Mouse (Mus musculus) neural tube, embryonic 12.5 days (tissue): ENCODE data around the gene Cgnl1. TPM values are rescaled to one million over a fixed set of nuclear protein-coding genes. Genes with fewer than 3 reads are reported as not detected.
"Not testable (repeated sequence)": the region's sequence is repeated elsewhere in the genome, so short reads cannot be mapped to it uniquely, and the experiment has no call there.

ENCODE experiments used
- ATAC-seq: fragments of 200-750 bp; cut with Nextera tagmentation; 2 replicates; pipeline ENCODE4 v1.8.0; 2017; ENCODE audit warnings: low read depth, mild to moderate bottlenecking, moderate TSS enrichment, moderate library complexity; ENCODE audit not compliant: low FRiP score
- H3K27ac ChIP-seq: fragments of 300-500 bp; sonication (generic); 2 replicates; pipeline ENCODE4 v1.5.1; 2016
- H3K27me3 ChIP-seq: fragments of 300-500 bp; sonication (generic); replicated peaks from 2 replicates; pipeline ENCODE4 v1.6.1; 2016; ENCODE audit warnings: mild to moderate bottlenecking
- H3K36me3 ChIP-seq: fragments of 300-500 bp; sonication (generic); 2 replicates; pipeline ENCODE4 v1.6.1; 2016; ENCODE audit warnings: mild to moderate bottlenecking
- H3K4me1 ChIP-seq: fragments of 300-500 bp; sonication (generic); 2 replicates; pipeline ENCODE4 v1.6.1; 2016
- H3K4me2 ChIP-seq: fragments of 300-500 bp; sonication (generic); replicated peaks from 2 replicates; pipeline ENCODE4 v1.6.1; 2016; ENCODE audit warnings: mild to moderate bottlenecking
- H3K4me3 ChIP-seq: fragments of 300-500 bp; sonication (generic); 2 replicates; pipeline ENCODE4 v1.5.1; 2016
- H3K9ac ChIP-seq: fragments of 300-500 bp; sonication (generic); 2 replicates; pipeline ENCODE4 v1.6.1; 2016; ENCODE audit warnings: mild to moderate bottlenecking
- H3K9me3 ChIP-seq: fragments of 300-500 bp; sonication (generic); 2 replicates; pipeline ENCODE4 v1.6.1; 2016; ENCODE audit warnings: mild to moderate bottlenecking
- WGBS: fragments of 180-500 bp; shearing (Covaris S2); methylation state at CpG from one replicate; pipeline ENCODE4 v1.1.7; 2016; 5-methylcytosine and 5-hydroxymethylcytosine counted together
- polyA plus RNA-seq: library from polyadenylated mRNA; unstranded; fragments of >200 nt; fragmentation: Nextera tagmentation; extraction: Ambion mirVana; gene quantifications from 2 replicates; pipeline ENCODE4 v1.2.1, GENCODE M21; 2016

The Cgnl1 gene
- polyA plus RNA-seq, 1 experiment from 2014 or later = 8.6 TPM

- Histone ChIP-seq H3K4me2 (no peak overlapping the region), H3K9me3 (no peaks in the 10 kb centered on the region), H3K4me3 (no peak overlapping the region), H3K4me1 (no peaks in the 10 kb centered on the region), H3K9ac (no peak overlapping the region), H3K36me3 (no peaks in the 10 kb centered on the region), H3K27me3 (no peaks in the 10 kb centered on the region), H3K27ac (no peak overlapping the region)
- 58% methylated on average over 6 of the region's 6 CpGs for WGBS
- no peak for ATAC-seq
Measured at GRCm38 (mm10) chr9:71628921-71629320, 142.5 kb downstream of the Cgnl1 start.

- Histone ChIP-seq H3K4me3 (no peak overlapping the region), H3K27me3 (no peaks in the 10 kb centered on the region), H3K36me3 (no peaks in the 10 kb centered on the region), H3K4me2 (no peak overlapping the region), H3K9ac (no peak overlapping the region), H3K9me3 (no peaks in the 10 kb centered on the region), H3K4me1 (no peaks in the 10 kb centered on the region), H3K27ac (no peak overlapping the region)
- 79% methylated on average over 6 of the region's 6 CpGs for WGBS
- no peak for ATAC-seq
Measured at GRCm38 (mm10) chr9:71628286-71628685, 143.1 kb downstream of the Cgnl1 start.

GRCm38 (mm10) chr9:71625961-71626360, 145.4 kb downstream of the Cgnl1 start:
- Histone ChIP-seq H3K27ac (no peak overlapping the region), H3K4me1 (no peaks in the 10 kb centered on the region), H3K9ac (no peak overlapping the region), H3K36me3 (no peaks in the 10 kb centered on the region), H3K9me3 (no peaks in the 10 kb centered on the region), H3K27me3 (no peaks in the 10 kb centered on the region), H3K4me3 (no peak overlapping the region), H3K4me2 (no peak overlapping the region)
- 86% methylated on average over 6 of the region's 6 CpGs for WGBS
- no peak for ATAC-seq

GRCm38 (mm10) chr9:71624793-71625495, 146.5 kb downstream of the Cgnl1 start:
- Histone ChIP-seq H3K27ac (no peak overlapping the region), H3K36me3 (no peaks in the 10 kb centered on the region), H3K9ac (no peak overlapping the region), H3K27me3 (no peaks in the 10 kb centered on the region), H3K4me3 (no peak overlapping the region), H3K4me1 (no peaks in the 10 kb centered on the region), H3K4me2 (no peak overlapping the region), H3K9me3 (no peaks in the 10 kb centered on the region)
- no peak for ATAC-seq
- 54% methylated on average over 10 of the region's 10 CpGs for WGBS

GRCm38 (mm10) chr9:71623871-71624569, 147.4 kb downstream of the Cgnl1 start:
- Histone ChIP-seq H3K36me3 (no peaks in the 10 kb centered on the region), H3K9ac (no peak overlapping the region), H3K27me3 (no peaks in the 10 kb centered on the region), H3K4me3 (no peak overlapping the region), H3K4me1 (no peaks in the 10 kb centered on the region), H3K4me2 (no peak overlapping the region), H3K27ac (no peak overlapping the region), H3K9me3 (no peaks in the 10 kb centered on the region)
- no peak for ATAC-seq
- WGBS = 47% methylated on average over 4 of the region's 4 CpGs

- H3K4me3 ChIP-seq = no peak overlapping the region
- no peaks in the 10 kb centered on the region for H3K9me3 ChIP-seq
- no peak for ATAC-seq
- H3K9ac ChIP-seq = no peak overlapping the region
- no peaks in the 10 kb centered on the region for H3K4me1 ChIP-seq
- WGBS = 75% methylated on average over 3 of the region's 3 CpGs
- no peak overlapping the region for H3K4me2 ChIP-seq
- no peaks in the 10 kb centered on the region for H3K36me3 ChIP-seq
- no peaks in the 10 kb centered on the region for H3K27me3 ChIP-seq
- no peak overlapping the region for H3K27ac ChIP-seq
Measured at GRCm38 (mm10) chr9:71622593-71622992, 148.8 kb downstream of the Cgnl1 start.

GRCm38 (mm10) chr9:71621968-71622367, 149.4 kb downstream of the Cgnl1 start:
- Histone ChIP-seq H3K9ac (no peak overlapping the region), H3K27ac (no peak overlapping the region), H3K9me3 (no peaks in the 10 kb centered on the region), H3K4me2 (no peak overlapping the region), H3K4me3 (no peak overlapping the region), H3K36me3 (no peaks in the 10 kb centered on the region), H3K27me3 (no peaks in the 10 kb centered on the region), H3K4me1 (no peaks in the 10 kb centered on the region)
- no peak for ATAC-seq
- WGBS = 90% methylated on average over 4 of the region's 4 CpGs

GRCm38 (mm10) chr9:71620116-71620515, 151.3 kb downstream of the Cgnl1 start:
- H3K4me2 ChIP-seq, H3K4me1 ChIP-seq, H3K9ac ChIP-seq, H3K9me3 ChIP-seq, H3K27ac ChIP-seq, H3K4me3 ChIP-seq, H3K27me3 ChIP-seq, H3K36me3 ChIP-seq, ATAC-seq: not testable (repeated sequence)
- WGBS = 81% methylated on average over 5 of the region's 5 CpGs

- no peak for ATAC-seq
- WGBS = 60% methylated on average over 8 of the region's 8 CpGs
- Histone ChIP-seq H3K9ac (no peak overlapping the region), H3K36me3 (no peaks in the 10 kb centered on the region), H3K4me2 (no peak overlapping the region), H3K27me3 (no peaks in the 10 kb centered on the region), H3K4me1 (no peaks in the 10 kb centered on the region), H3K4me3 (no peak overlapping the region), H3K27ac (no peak overlapping the region), H3K9me3 (no peaks in the 10 kb centered on the region)
Measured at GRCm38 (mm10) chr9:71617363-71617762, 154.0 kb downstream of the Cgnl1 start.

GRCm38 (mm10) chr9:71616185-71616584, 155.2 kb downstream of the Cgnl1 start:
- Histone ChIP-seq H3K9me3 (no peaks in the 10 kb centered on the region), H3K27me3 (no peaks in the 10 kb centered on the region), H3K4me2 (no peak overlapping the region), H3K27ac (no peak overlapping the region), H3K4me3 (no peak overlapping the region), H3K9ac (no peak overlapping the region), H3K4me1 (no peaks in the 10 kb centered on the region), H3K36me3 (no peaks in the 10 kb centered on the region)
- ATAC-seq = no peak
- WGBS = 8% methylated on average over 3 of the region's 3 CpGs

GRCm38 (mm10) chr9:71614643-71615042, 156.8 kb downstream of the Cgnl1 start:
- Histone ChIP-seq H3K4me1 (no peaks in the 10 kb centered on the region), H3K36me3 (no peaks in the 10 kb centered on the region), H3K27me3 (no peaks in the 10 kb centered on the region), H3K4me3 (no peak overlapping the region), H3K9me3 (no peaks in the 10 kb centered on the region), H3K27ac (no peak overlapping the region), H3K4me2 (no peak overlapping the region), H3K9ac (no peak overlapping the region)
- ATAC-seq = no peak
- 27% methylated on average over 2 of the region's 2 CpGs for WGBS

GRCm38 (mm10) chr9:71612981-71613380, 158.4 kb downstream of the Cgnl1 start:
- WGBS = 88% methylated on average over 6 of the region's 6 CpGs
- H3K36me3 ChIP-seq = no peaks in the 10 kb centered on the region
- H3K4me2 ChIP-seq = no peak overlapping the region
- no peak overlapping the region for H3K9ac ChIP-seq
- H3K27ac ChIP-seq = no peak overlapping the region
- no peaks in the 10 kb centered on the region for H3K9me3 ChIP-seq
- no peak for ATAC-seq
- H3K4me1 ChIP-seq = no peaks in the 10 kb centered on the region
- no peak overlapping the region for H3K4me3 ChIP-seq
- no peaks in the 10 kb centered on the region for H3K27me3 ChIP-seq

GRCm38 (mm10) chr9:71611876-71612275, 159.5 kb downstream of the Cgnl1 start:
- Histone ChIP-seq H3K27me3 (no peaks in the 10 kb centered on the region), H3K4me3 (no peak overlapping the region), H3K4me1 (no peaks in the 10 kb centered on the region), H3K9ac (no peak overlapping the region), H3K4me2 (no peak overlapping the region), H3K36me3 (no peaks in the 10 kb centered on the region), H3K9me3 (no peaks in the 10 kb centered on the region), H3K27ac (no peak overlapping the region)
- ATAC-seq = no peak
- 87% methylated on average over 4 of the region's 4 CpGs for WGBS
